Mouse (Mus musculus): ENCODE measurements around the gene Bmp6.

Bmp6 gene

DNA sequence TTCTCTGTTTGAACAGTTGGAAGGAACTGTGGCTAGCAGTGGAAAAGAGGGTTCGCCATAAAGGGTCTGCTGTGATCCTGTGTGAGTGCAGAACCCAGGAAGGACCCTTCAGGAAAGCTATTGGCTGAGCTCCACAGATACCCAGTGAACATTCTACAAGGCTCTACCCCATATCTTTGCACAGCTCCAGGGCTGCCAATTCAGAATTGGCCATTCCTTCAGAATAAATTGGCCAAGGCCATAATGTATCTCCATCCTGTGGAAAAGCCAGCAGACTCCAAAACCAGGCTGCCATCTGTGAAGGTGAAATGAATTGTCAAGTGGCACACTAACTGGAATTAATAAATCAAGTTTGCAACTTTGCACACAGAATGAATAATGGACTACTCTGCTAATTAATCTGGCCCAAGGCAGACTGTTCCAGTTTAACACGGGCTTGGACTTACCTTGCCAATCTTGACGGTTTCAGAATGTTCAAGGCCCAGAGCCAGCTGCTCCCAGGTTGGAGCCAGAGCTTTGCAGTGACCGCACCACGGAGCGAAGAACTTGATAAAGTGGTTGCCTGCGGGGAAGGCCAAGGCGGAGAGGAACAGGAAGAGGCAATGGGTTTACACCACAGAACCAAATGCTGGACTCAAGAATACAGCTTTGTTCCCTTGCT is 164.9 kb downstream of the Bmp6 start:
- no peak for DNase-seq (ENCODE audit: extremely low spot score, low read depth, low spot score)

DNA sequence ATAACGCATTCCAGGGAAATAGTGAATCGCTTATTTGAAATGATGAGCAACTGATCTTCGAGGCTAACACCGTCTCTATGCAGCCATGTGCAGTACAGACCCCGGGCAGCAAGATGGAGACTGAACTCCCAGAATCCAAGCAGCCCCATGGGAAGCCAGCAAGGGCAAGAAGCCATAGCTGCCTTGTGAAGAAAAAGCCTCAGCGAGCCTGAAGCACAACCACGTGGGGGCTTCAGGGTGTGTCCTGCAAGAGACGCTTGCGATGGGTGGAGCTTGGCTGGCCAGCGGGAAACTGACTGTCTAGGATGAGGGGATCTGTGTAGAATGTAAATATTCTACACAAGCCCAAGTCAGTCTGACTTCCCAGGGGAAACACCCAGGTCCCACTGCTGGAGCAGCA is 167.1 kb downstream of the Bmp6 start:
- DNase-seq (ENCODE audit: extremely low spot score, low read depth, low spot score) = no peak

DNA sequence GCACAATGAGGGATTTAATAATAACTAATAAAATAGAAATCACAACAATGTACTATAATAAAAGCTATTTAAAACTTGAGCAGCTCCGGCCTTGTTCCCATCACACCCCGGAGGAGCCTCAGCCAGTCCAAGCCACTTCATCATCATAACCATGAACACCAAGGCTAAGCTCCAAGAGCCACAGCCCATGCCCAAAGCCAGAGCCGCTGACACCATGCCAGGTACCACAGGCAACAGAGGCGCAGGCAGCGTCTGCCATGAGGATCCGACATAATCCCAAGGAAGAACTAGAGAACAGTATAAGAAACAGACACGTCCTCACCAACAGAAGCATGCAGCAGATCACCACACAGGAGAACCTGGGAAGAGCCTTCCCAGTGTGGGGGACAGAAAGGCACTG is 169.0 kb downstream of the Bmp6 start:
- no peak for DNase-seq (ENCODE audit: extremely low spot score, low read depth, low spot score)

DNA sequence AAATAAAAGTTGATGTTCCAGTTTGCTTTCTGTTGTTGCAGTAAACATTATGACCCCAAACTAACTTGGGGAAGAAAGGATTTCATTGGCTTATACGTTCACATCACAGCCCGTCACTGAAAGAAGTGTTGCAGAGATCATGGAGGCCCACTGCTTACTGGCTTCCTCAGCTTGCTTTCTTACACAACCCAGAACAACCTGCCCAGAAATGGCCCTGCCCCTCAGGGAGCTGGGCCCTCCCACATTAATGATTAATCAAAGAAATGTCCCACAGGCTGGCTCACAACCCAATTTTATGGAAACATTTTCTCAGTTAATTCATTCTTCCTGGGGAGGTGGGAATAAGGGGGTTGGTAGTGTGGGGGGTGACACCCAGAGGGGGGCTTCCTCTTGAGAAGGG is 170.5 kb downstream of the Bmp6 start:
- no peak for DNase-seq (ENCODE audit: extremely low spot score, low read depth, low spot score)

DNA sequence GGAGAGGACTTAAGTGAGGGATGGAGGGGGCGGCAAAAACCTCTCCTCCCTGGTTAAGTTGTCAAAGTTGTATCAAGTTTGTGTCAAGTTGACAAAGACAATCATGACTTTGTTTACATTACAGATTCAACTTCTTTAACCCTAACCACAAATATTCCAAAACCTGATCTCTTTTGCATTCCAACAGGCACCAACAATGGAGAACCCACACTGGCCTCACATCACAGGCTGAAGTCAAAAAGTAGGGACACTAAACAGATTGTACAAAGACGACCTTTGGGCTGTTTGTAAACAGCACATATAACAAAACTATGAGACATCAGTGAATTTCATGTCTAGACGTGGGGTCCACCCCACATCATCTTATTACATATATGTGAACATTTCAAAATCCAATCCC is 170.9 kb downstream of the Bmp6 start:
- no peak for DNase-seq (ENCODE audit: extremely low spot score, low read depth, low spot score)

DNA sequence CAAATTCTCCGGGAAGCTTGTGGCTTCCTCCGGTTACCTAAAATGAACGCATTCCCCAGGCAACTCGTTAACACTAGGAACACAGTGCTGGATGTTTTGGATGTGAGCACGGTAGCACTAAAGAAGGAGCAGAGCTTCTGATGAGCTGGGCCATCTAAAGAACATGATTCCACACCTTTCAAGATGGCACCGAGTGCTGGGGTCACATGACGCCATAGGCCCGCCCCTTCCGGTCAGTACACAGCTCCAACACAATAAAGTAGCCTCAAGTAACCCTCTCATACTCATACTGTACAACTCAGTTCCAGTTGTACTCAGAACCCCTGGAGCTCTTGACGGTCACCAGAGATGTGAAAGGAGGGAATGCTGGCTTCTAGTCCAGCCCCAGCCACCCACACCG is 171.7 kb downstream of the Bmp6 start:
- no peak for DNase-seq (ENCODE audit: extremely low spot score, low read depth, low spot score)

DNA sequence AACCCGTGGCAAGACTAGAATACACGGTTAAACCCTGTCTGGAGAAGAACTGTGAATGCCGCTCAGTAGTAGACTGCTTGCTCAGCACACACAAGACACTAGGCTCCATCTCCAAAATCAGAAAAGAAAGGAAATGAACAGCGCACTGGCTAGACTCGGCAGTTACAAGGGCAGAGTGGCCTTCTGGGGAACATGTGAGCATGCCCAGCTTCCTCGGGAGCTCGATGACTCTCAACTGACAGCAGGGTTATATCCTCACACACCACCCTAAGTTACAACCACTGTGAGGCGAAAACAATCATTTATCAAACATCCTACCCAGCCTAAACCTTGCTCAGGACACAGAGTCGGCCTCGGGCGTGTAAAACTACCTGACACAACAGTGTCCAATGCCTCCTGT is 175.4 kb downstream of the Bmp6 start:
- DNase-seq (ENCODE audit: extremely low spot score, low read depth, low spot score) = no peak

DNA sequence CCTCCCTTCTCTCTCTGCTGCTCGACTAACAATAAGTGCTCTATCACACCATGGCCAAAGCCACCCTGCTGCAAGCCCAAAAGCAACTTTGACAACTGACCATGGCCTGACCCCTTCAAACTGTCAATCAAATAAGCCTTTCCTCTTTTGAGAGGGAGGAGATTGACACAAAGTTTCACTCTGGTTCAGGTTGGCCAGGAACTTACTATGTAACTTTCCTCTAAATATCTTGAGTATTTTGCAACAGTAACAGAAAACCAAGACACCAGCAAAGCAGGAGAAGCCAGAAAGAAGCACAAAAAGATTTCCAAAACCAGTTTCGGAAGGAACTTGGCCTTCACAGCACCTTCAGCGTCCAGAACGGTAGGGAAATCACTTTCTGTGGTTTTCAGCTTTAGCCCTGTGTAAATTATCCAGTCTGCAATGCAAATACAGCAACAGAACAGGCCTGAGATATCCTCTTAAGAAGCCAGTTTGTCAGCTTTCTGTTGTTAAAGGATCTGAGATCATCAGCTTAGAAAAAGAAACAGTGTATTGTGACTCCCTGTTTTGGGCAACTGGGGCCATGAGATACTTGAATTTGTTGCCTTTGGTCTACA is 177.2 kb downstream of the Bmp6 start:
- DNase-seq (ENCODE audit: extremely low spot score, low read depth, low spot score) = no peak

DNA sequence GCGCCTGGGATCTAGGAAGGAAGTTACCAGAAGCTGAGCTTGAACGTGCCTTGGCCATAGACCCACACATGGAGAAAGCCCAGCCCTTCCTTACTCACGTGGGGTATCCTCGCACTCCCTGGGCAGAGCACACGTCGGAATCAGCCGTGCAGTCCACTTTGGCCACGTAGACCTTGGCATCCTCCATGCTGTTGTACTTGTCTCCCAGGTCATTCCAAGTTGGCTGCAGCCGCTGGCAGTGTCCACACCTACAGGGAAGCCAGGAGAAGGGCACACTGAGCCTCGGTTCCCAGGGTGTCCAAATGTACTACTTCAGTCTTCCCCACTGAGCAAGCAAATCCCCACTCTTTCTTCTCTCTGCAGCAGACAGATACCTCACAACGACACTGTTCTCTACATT is 178.3 kb downstream of the Bmp6 start:
- no peak for DNase-seq (ENCODE audit: extremely low spot score, low read depth, low spot score)

DNA sequence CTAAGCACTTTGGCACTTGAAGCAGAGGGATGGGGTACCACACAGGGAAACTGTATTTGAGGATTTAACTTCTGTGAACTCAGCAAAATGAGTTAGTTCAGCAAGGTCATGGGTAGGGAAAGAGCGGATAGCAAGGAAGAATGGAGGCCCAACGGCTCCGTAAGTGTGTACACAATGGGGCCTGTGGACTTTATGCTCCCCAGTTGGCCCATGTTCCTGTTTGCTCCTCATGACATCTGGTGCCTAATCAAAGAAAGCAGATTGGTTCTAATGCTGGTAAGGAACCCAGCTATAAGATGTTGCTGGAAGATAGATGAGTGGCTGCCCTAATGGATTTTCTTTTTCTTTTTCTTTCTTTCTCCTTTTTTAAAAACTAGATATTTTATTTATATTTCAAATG is 180.4 kb downstream of the Bmp6 start:
- DNase-seq (ENCODE audit: extremely low spot score, low read depth, low spot score) = no peak

DNA sequence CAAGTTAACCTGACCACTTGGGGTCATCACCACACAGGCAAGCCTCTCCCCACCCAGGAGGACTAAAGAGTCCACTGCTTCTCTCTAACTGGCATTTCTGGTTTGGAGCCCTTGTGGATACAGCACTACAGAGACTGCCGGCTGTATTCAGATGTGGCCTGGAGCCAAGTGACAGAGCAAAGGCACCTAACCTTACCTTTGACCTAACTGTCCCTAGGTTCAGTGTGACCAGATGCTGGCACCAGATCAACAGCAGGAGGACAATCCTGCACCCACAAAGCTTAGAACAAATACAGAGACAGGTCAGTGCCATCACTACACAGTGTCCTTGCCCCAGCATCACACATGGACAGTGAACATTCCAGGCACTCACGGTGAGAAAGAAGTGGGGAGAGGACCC is 181.2 kb downstream of the Bmp6 start:
- no peak for DNase-seq (ENCODE audit: extremely low spot score, low read depth, low spot score)

DNA sequence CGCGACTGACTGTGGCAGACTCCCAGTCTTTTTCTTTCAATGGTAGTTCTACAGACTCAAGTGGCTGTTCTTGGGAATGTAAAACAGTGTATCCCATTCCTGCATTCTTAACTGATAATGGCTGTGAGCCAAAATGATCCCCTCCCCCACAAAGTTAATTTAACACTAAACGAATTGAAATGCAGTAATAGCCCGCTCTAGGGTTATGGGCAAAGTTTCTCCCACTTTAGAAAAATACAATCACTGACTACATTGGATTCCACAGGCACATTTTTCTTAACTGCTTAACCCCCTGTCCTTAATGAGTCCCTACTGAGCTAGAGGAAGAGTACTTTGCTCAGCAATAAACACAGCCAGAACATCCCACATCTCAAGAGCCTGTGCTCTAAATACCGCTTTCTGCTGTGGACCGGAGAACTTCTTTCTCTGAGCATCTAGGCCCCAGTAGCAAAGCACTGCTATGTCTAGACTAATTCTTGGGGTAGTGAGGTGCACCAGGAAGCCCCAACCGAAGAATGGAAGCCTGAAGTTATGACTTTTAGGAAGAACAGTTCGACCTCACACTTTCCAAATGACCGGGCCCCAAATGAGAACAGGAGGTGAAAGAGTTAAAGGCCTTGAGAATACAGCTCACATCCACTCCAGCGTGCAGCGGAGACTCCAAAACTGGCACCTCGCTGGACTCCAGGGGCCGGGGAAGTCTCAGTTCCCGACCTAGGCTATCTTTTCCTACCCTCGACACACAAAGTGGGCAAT is 182.3 kb downstream of the Bmp6 start:
- peak; percentile 10 for DNase-seq (ENCODE audit: extremely low spot score, low read depth, low spot score)

DNA sequence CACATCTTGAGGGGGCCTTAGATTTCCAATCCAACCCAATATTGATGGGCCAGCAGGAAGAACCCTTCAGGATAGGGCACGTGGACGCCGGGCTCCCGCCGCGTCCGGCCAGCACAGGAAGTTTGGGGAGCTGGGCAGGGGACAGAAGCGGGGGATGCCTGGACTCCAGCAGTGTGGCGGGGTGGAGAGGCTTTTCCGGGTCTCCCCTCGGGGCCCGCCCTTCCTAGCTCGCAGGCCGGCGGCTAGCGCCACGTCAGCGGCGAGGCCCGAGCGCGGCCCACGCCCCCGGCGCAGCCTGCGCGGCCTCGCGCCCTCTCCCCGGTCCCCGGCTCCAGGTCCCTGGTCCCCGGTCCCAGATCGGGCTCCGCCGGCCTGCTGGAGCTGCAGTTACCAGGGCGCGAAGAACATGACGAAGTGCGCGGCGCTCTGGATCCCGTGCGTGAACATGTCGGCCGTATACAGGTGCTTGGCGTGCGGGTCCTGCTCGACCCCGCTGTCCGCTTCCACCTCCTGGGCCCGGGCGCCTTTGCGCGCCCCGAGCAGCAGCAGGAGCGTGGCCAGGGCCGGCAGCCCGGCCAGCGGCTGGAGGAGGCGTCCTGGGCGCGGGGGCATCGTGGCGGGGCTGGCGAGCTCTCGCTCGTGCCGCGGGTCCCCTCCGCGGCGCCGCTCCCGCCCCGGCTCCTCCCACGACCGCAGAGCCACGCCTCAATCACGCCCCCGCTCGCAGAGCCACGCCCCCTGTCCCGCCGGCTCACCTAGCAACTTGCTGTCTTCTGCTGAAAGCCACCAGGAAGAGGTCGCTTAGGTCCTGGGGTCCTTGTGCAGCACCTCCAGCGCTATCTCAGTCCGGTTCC is 183.1 kb downstream of the Bmp6 start:
- DNase-seq (ENCODE audit: extremely low spot score, low read depth, low spot score) = peak; percentile 26

DNA sequence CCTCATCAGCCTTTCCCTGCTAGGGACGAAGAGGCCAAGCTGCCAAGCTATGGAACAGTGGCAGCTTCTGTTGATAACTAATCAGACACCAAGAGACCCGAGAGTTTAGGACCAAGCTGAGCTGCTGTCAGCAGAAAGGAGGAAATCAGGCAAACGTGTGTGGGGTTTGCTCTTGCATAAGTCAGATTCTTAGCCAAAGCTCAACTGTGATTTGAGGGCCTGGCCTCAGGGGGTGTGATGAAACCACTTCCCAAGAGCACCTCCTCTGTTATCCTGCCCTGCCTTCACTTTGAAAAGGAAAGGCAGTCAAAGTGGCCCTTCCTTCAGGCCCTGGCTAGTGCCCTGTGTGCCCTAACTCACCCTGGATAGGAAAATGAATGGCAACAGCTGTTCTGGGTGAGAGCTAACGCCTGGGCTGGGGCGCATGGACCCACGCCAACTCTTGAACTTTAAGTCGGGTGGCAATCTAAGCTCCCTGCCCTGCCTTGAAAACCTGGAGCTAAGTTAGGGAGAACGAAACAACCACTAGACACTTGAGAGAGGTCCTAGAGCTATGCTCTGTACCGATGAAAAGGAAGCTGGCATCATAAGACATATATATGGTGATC is 183.9 kb downstream of the Bmp6 start, which contains the start of gene Txndc5:
Gene Txndc5, minus strand, starts transcription at position 138 of the 608 bp plus-strand sequence.
- no peak for DNase-seq (ENCODE audit: extremely low spot score, low read depth, low spot score)

DNA sequence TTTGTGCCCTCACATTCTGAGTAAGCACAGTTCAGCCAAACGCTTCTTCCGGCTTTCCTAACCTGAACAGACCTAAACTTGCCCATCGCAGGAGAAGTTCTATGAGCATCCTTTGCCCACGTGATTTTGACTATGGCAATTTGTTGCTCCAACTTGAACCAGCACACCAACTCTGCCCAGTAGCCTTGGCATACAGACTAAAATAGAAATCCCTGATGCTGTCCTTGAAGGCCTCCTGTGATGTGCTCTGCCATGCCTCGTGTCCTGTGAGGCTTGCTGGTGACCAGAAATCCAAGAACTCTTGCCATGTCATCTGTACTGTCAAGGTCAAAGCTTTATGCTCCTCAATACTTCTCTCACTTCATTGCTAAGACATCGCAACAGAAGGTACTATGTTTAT is 184.7 kb downstream of the Bmp6 start:
- DNase-seq (ENCODE audit: extremely low spot score, low read depth, low spot score) = no peak

DNA sequence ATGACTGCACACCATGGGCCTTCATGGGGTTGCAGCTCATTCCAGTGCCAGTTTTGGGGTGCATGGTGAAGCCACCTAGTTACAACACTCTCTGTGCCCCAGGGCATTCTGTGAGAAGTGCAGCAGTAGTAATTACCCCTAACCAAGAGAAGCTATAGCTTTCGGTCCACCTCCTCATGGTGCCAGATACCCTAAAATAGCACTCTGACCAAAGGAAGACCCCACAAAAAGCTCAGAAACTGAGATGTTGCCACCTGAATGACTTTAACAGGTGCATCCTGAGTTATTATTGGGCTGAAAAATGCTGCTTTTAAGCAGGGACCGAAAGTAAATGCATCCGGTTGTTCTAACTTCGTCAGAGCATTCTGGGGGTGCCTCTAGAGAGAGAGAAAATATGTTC is 186.6 kb downstream of the Bmp6 start:
- DNase-seq (ENCODE audit: extremely low spot score, low read depth, low spot score) = no peak

DNA sequence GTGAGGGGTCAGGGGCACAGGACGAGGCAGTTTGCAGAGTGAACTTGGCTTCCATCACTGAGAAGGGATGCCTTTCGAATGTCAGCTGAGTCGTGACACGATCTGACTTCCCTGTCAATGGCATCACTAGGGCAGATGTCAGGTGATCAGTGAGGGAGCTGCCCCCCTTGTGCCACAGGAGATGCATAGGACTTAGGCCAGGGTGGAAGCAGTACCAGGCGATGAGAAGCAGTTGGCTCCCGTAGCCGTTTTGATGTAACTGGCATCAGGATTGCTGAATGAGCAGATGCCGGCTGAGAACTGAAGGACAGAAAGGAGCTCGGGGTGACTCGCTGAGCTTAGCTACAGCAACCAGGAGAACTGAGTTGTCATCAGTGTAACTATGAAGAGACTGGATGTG is 188.6 kb downstream of the Bmp6 start:
- DNase-seq (ENCODE audit: extremely low spot score, low read depth, low spot score) = no peak

DNA sequence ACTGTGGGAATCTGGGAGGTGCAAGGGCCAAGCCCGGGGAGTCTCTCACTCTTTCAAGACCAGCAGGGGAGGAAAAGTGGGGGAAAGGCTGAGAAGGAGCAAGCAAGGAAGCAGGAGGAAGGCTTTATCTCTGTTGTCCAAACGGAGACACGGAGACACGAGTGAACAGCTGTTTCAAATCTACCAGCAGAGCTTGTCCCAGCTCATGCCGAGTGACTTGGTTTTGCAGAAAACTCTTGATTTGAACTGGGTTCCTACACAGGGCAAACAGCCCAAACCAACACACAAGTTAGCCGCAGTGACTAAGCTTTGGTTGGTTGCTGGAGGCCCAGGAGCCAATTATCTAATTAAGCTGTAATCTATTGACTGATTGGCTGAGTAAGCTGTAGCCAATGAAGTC is 189.1 kb downstream of the Bmp6 start:
- no peak for DNase-seq (ENCODE audit: extremely low spot score, low read depth, low spot score)

DNA sequence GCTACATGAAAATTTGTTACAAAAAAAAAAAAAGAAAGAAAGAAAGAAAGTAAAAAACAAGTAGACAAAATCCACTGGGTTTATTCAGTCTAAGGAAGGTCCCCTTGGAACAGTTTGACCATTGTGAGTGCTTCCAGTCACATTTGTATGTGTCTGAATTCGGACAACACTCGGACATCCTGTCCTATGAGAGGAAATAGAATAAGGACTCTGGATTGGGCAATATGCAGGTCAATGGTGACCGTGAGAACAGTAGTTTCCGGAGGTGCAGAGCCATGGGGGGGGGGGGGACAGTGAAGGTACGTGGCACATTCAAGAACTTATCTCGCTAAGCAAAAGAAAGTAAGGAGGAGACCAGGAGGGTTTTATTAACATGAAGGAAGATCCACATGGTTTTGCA is 189.8 kb downstream of the Bmp6 start:
- DNase-seq (ENCODE audit: extremely low spot score, low read depth, low spot score) = no peak

DNA sequence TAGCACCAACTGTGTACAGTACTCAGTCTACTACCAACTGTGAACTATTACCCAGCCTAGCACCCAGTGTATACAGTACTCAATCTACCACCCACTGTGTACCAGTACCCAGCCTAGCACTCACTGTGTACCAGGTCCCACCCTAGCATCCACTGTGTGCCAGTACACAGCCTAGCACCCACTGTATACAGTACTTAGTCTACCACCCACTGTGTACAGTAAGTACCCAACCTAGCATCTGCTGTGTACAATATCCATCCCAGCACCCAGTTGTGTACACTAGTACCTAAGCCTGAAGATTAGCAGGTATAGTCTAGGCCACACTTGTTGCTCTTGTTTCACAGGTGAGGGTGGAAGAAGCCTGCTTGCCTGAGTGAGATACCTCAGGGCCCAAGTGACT is 192.6 kb downstream of the Bmp6 start:
- no peak for DNase-seq (ENCODE audit: extremely low spot score, low read depth, low spot score)

Measured in hindlimb bud, embryonic 11.5 days (tissue).